Mouse (Mus musculus) midbrain, embryonic 15.5 days (tissue): ENCODE measurements around the gene Nfia. TPM values are rescaled to one million over a fixed set of nuclear protein-coding genes. Genes with fewer than 3 reads are reported as not detected.

Source experiments
- ATAC-seq: fragments of 200-750 bp; cut with Nextera tagmentation; replicated peaks from 2 replicates; pipeline ENCODE4 v1.8.0; 2017; ENCODE audit warnings: moderate TSS enrichment
- H3K27ac ChIP-seq: fragments of 300-500 bp; sonication (generic); 2 replicates; pipeline ENCODE4 v1.5.1; 2015; ENCODE audit warnings: mild to moderate bottlenecking, inconsistent platforms
- H3K27me3 ChIP-seq: fragments of 300-500 bp; sonication (generic); replicated peaks from 2 replicates; pipeline ENCODE4 v1.6.1; 2015; ENCODE audit warnings: inconsistent platforms
- H3K36me3 ChIP-seq: fragments of 300-500 bp; sonication (generic); replicated peaks from 2 replicates; pipeline ENCODE4 v1.6.1; 2015; ENCODE audit warnings: inconsistent platforms
- H3K4me1 ChIP-seq: fragments of 300-500 bp; sonication (generic); 2 replicates; pipeline ENCODE4 v1.6.1; 2015; ENCODE audit warnings: inconsistent platforms
- H3K4me2 ChIP-seq: fragments of 300-500 bp; sonication (generic); 2 replicates; pipeline ENCODE4 v1.6.1; 2015; ENCODE audit warnings: inconsistent platforms, mild to moderate bottlenecking, moderate library complexity
- H3K4me3 ChIP-seq: fragments of 300-500 bp; sonication (generic); 2 replicates; pipeline ENCODE4 v1.5.1; 2015; ENCODE audit warnings: mild to moderate bottlenecking, inconsistent platforms
- H3K9ac ChIP-seq: fragments of 300-500 bp; sonication (generic); 2 replicates; pipeline ENCODE4 v1.6.1; 2015; ENCODE audit warnings: mild to moderate bottlenecking, inconsistent platforms
- H3K9me3 ChIP-seq: fragments of 300-500 bp; sonication (generic); 2 replicates; pipeline ENCODE4 v1.6.1; 2016; ENCODE audit warnings: inconsistent platforms
- WGBS: fragments of 180-500 bp; shearing (Covaris S2); methylation state at CpG from one replicate; pipeline ENCODE4 v1.1.7; 2015; ENCODE audit warnings: mixed read lengths; 5-methylcytosine and 5-hydroxymethylcytosine counted together
- polyA plus RNA-seq: library from polyadenylated mRNA; unstranded; fragments of >200 nt; fragmentation: Nextera tagmentation; extraction: Ambion mirVana; gene quantifications from 2 replicates; pipeline ENCODE4 v1.2.1, GENCODE M21; 2015

The Nfia gene
- polyA plus RNA-seq, 1 experiment from 2014 or later = 26.5 TPM

GRCm38 (mm10) chr4:98091901-98092472, 319.5 kb downstream of the Nfia start:
- H3K27me3 ChIP-seq = no peaks in the 10 kb centered on the region
- H3K4me1 ChIP-seq = peaks cover 6% of the 10 kb centered on the region; the same call in 1 of the 2 replicates
- H3K27ac ChIP-seq = peak overlapping the region; percentile 6; the same call in 1 of the 2 replicates
- H3K9ac ChIP-seq = no peak overlapping the region
- no peak overlapping the region for H3K4me2 ChIP-seq
- H3K36me3 ChIP-seq = no peaks in the 10 kb centered on the region
- 87% methylated on average over 5 of the region's 5 CpGs for WGBS
- H3K4me3 ChIP-seq = no peak overlapping the region
- no peak for ATAC-seq
- no peaks in the 10 kb centered on the region for H3K9me3 ChIP-seq

- no peak overlapping the region for H3K27ac ChIP-seq
- no peak overlapping the region for H3K9ac ChIP-seq
- H3K4me1 ChIP-seq = peaks cover 6% of the 10 kb centered on the region; the same call in 1 of the 2 replicates
- peak overlapping the region; percentile 45 for H3K4me2 ChIP-seq
- ATAC-seq = peak; percentile 55
- H3K27me3 ChIP-seq = no peaks in the 10 kb centered on the region
- H3K4me3 ChIP-seq = peak overlapping the region; percentile 23
- no peaks in the 10 kb centered on the region for H3K36me3 ChIP-seq
- H3K9me3 ChIP-seq = no peaks in the 10 kb centered on the region
- WGBS = 16% methylated on average over 19 of the region's 19 CpGs
Measured at GRCm38 (mm10) chr4:98094112-98094805, 321.7 kb downstream of the Nfia start.

GRCm38 (mm10) chr4:98095060-98095459, 322.5 kb downstream of the Nfia start:
- 67% methylated on average over 2 of the region's 2 CpGs for WGBS
- Histone ChIP-seq H3K4me1 (peaks cover 13% of the 10 kb centered on the region; the same call in 1 of the 2 replicates), H3K9ac (no peak overlapping the region), H3K4me3 (no peak overlapping the region), H3K4me2 (no peak overlapping the region), H3K27ac (no peak overlapping the region), H3K27me3 (no peaks in the 10 kb centered on the region), H3K36me3 (no peaks in the 10 kb centered on the region), H3K9me3 (no peaks in the 10 kb centered on the region)
- ATAC-seq = no peak

GRCm38 (mm10) chr4:98097013-98097566, 324.6 kb downstream of the Nfia start:
- WGBS = 89% methylated on average over 4 of the region's 4 CpGs
- no peak overlapping the region for H3K9ac ChIP-seq
- 0 out of 2 replicates have a peak, but pooled peaks cover 2% of the 10 kb centered on the region for H3K27me3 ChIP-seq
- no peak for ATAC-seq
- H3K4me3 ChIP-seq = no peak overlapping the region
- no peak overlapping the region for H3K27ac ChIP-seq
- H3K9me3 ChIP-seq = no peaks in the 10 kb centered on the region
- no peaks in the 10 kb centered on the region for H3K36me3 ChIP-seq
- H3K4me1 ChIP-seq = peaks cover 24% of the 10 kb centered on the region
- H3K4me2 ChIP-seq = no peak overlapping the region

GRCm38 (mm10) chr4:98098663-98099062, 326.1 kb downstream of the Nfia start:
- H3K4me2 ChIP-seq = no peak overlapping the region
- whole genome bisulfite sequencing = 42% methylated on average over 1 of the region's 1 CpGs
- H3K27ac ChIP-seq = no peak overlapping the region
- no peak overlapping the region for H3K9ac ChIP-seq
- no peak overlapping the region for H3K4me3 ChIP-seq
- peaks cover 38% of the 10 kb centered on the region for H3K4me1 ChIP-seq
- ATAC-seq = no peak
- H3K9me3 ChIP-seq = no peaks in the 10 kb centered on the region
- no peaks in the 10 kb centered on the region for H3K36me3 ChIP-seq
- H3K27me3 ChIP-seq = 0 out of 2 replicates have a peak, but pooled peaks cover 2% of the 10 kb centered on the region

GRCm38 (mm10) chr4:98099433-98099832, 326.9 kb downstream of the Nfia start:
- H3K4me2 ChIP-seq = no peak overlapping the region
- no peaks in the 10 kb centered on the region for H3K9me3 ChIP-seq
- no peak overlapping the region for H3K9ac ChIP-seq
- no peak overlapping the region for H3K4me3 ChIP-seq
- WGBS = 27% methylated on average over 5 of the region's 5 CpGs
- H3K36me3 ChIP-seq = no peaks in the 10 kb centered on the region
- 0 out of 2 replicates have a peak, but pooled peaks cover 2% of the 10 kb centered on the region for H3K27me3 ChIP-seq
- no peak for ATAC-seq
- H3K4me1 ChIP-seq = peaks cover 42% of the 10 kb centered on the region
- H3K27ac ChIP-seq = no peak overlapping the region

- Histone ChIP-seq H3K9me3 (no peaks in the 10 kb centered on the region), H3K4me3 (no peak overlapping the region), H3K27me3 (peaks cover 2% of the 10 kb centered on the region; the same call in 1 of the 2 replicates), H3K9ac (no peak overlapping the region), H3K4me2 (no peak overlapping the region), H3K27ac (peak overlapping the region; percentile 23; the same call in 1 of the 2 replicates), H3K4me1 (peaks cover 51% of the 10 kb centered on the region), H3K36me3 (no peaks in the 10 kb centered on the region)
- 36% methylated on average over 10 of the region's 10 CpGs for WGBS
- no peak for ATAC-seq
Measured at GRCm38 (mm10) chr4:98101153-98102096, 328.9 kb downstream of the Nfia start.

- Histone ChIP-seq H3K4me1 (peaks cover 65% of the 10 kb centered on the region), H3K36me3 (no peaks in the 10 kb centered on the region), H3K27me3 (peaks cover 2% of the 10 kb centered on the region; the same call in 1 of the 2 replicates), H3K4me2 (peak overlapping the region; percentile 50), H3K9me3 (no peaks in the 10 kb centered on the region), H3K27ac (peak overlapping the region; percentile 69), H3K4me3 (peak overlapping the region; percentile 29), H3K9ac (peak overlapping the region; percentile 36)
- ATAC-seq = peak; percentile 81
- WGBS = 23% methylated on average over 24 of the region's 24 CpGs
Measured at GRCm38 (mm10) chr4:98102625-98103336, 330.2 kb downstream of the Nfia start.

- Histone ChIP-seq H3K27ac (peak overlapping the region; percentile 69), H3K4me3 (no peak overlapping the region), H3K4me1 (peaks cover 69% of the 10 kb centered on the region), H3K27me3 (peaks cover 2% of the 10 kb centered on the region; the same call in 1 of the 2 replicates), H3K9me3 (no peaks in the 10 kb centered on the region), H3K9ac (no peak overlapping the region), H3K4me2 (peak overlapping the region; percentile 50), H3K36me3 (no peaks in the 10 kb centered on the region)
- no peak; the same call in 1 of the 2 replicates for ATAC-seq
- WGBS = 7% methylated on average over 2 of the region's 2 CpGs
Measured at GRCm38 (mm10) chr4:98103337-98103666, 330.8 kb downstream of the Nfia start.

- Histone ChIP-seq H3K27me3 (peaks cover 2% of the 10 kb centered on the region; the same call in 1 of the 2 replicates), H3K4me3 (no peak overlapping the region), H3K9me3 (no peaks in the 10 kb centered on the region), H3K9ac (no peak overlapping the region), H3K36me3 (no peaks in the 10 kb centered on the region), H3K4me1 (peaks cover 76% of the 10 kb centered on the region), H3K4me2 (no peak overlapping the region), H3K27ac (no peak overlapping the region)
- ATAC-seq = no peak
- WGBS = 80% methylated on average over 8 of the region's 8 CpGs
Measured at GRCm38 (mm10) chr4:98104161-98104560, 331.6 kb downstream of the Nfia start.

- peaks cover 74% of the 10 kb centered on the region for H3K4me1 ChIP-seq
- WGBS = 74% methylated on average over 9 of the region's 9 CpGs
- no peak for ATAC-seq
- no peaks in the 10 kb centered on the region for H3K36me3 ChIP-seq
- H3K4me2 ChIP-seq = no peak overlapping the region
- H3K27ac ChIP-seq = no peak overlapping the region
- H3K4me3 ChIP-seq = no peak overlapping the region
- no peak overlapping the region for H3K9ac ChIP-seq
- peaks cover 2% of the 10 kb centered on the region; the same call in 1 of the 2 replicates for H3K27me3 ChIP-seq
- no peaks in the 10 kb centered on the region for H3K9me3 ChIP-seq
Measured at GRCm38 (mm10) chr4:98104911-98105702, 332.6 kb downstream of the Nfia start.
